Mouse (Mus musculus) adrenal gland, postnatal 4 days (tissue): ENCODE results near the gene P3h3. TPM values are rescaled to one million over a fixed set of nuclear protein-coding genes. Genes with fewer than 3 reads are reported as not detected.

Source experiments
- DNase-seq, 2 experiments: peaks; one replicate each; pipeline ENCODE4 v3.0.0; 2021 to 2022; ENCODE audit warnings: low spot score in 2 of 2, mixed read lengths in 2 of 2
- total RNA-seq, 2 experiments: library from RNA; stranded (reverse); gene quantifications; 2 replicates each; pipeline ENCODE4 v1.2.3; 2021

Gene P3h3
- total RNA-seq, 2 experiments from 2014 or later = 47.3 to 52.2 TPM

DNA sequence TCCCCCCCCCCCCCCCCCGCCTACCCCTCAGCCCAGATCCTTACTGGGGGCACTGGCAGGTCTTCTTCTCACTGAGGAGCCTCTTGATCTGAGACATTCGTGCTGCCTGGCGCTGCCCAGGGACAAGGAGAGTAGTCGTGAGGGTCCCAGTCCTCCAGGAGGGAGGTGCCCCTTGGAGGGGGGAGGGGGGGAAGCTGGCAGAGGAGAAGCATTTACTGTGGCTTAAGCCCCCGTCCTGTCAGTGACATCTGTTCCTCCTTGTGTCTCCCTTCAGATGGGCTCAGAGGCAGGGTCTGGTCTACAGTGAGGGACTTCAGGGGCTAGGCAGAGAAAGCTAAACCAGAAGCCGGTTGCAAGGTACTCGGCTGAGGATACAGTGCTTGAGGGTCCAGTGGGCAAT, 9.0 kb upstream of the P3h3 start:
- no peak for DNase-seq

DNA sequence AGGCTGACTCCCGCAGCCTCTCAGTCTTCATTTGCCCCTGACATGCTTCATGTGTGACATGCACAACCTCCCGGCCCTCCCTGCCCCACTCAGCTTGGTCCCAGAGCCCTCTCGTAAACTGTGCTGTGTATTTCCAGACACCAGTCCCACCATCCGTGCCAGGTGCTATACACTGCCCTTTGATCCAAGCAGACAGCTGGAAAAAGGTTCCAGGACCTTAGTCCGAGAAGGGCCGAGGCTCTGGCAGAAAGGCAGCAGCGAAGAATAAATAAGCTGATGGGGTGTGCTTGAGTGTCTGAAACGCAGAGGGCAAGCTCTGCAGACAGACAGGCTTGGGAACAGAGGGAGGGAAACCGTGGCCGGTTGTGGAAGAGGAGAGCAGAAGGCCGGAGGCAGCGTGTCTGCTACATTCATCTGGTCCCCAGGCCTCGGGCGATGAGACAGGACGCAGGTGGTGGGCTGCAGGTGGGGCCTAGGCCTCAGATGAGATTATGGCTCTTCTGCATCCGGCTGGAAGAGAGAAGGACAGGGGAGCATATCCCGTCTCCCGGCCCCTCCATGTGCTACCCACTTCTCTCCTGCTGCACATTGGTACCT, 8.3 kb upstream of the P3h3 start:
- no peak for DNase-seq

DNA sequence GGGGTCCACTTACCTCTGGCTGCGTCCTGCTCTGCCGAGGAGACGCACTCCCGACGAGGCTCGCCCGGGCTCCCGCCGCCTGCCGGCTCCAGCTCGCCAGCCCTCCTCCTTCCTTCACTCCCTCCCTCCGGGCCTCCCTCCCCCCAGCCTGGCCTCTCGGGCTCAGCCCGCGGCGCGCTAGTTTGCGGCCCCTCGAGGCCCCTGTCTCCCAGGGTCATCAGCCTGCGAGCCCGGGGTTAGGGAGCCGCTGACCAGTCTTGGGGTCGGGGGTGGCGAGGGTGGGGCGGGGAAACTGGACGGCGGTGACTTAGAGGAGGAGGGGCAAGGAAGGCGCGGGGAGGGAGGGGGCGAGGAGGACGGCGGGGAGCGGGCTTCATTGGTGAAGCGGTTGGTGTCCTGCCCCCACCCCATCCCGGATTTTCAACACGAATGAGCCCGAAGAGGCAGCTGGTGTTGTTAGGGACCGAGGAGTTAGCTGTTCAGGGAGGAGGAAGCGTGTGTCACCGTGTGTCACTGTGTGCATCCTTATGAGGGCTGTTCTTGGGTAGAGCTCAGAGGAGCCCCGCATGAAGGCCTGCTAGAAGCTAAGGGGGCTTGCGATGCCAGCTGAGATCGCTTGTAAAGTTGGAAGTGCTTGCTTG, 6.2 kb upstream of the P3h3 start, which contains the start of gene Gpr162:
Gene Gpr162, minus strand, starts transcription at position 326 of the 641 bp plus-strand sequence.
- DNase-seq = peak in 1 of 2 experiments; percentile 45

DNA sequence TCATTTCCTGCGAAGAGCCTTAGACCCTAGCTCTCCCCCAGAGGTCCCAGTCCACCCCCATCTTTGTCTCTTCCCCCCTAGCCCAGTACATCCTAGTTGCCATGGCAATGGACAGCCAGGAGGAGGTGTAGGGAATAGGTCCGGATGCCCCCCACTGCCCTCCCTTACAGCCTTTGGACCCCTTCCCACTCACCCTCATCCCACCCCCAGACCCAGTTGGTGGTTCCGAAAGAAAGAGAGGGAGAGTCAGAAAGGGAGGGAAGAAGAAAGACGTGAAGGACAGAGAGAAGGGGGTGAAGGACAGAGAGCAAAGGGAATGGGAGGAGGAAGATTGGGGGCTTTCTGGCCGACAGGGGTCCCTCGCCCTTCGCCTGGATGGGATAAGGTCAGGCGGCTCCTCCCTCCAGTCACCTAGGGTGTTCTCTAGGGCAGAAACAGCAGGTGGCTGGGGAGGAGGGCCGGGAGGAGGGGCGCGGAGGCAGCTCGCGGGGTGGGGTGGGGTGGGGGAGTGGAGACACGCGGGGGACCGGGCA, 5.6 kb upstream of the P3h3 start:
- no peak for DNase-seq

- no peak for DNase-seq
These were observed 5.0 kb upstream of the P3h3 start for GRCm38 (mm10) chr6:124862406-124863124.

GRCm38 (mm10) chr6:124861802-124862201, 4.2 kb upstream of the P3h3 start:
- DNase-seq = no peak

GRCm38 (mm10) chr6:124861266-124861665, 3.7 kb upstream of the P3h3 start:
- no peak for DNase-seq

GRCm38 (mm10) chr6:124860511-124860910, 3.0 kb upstream of the P3h3 start:
- DNase-seq = no peak

GRCm38 (mm10) chr6:124859725-124860124, 2.2 kb upstream of the P3h3 start:
- DNase-seq = peak; percentile 81 to 87

- no peak for DNase-seq
These were observed 1.2 kb upstream of the P3h3 start for GRCm38 (mm10) chr6:124858561-124859318.

DNA sequence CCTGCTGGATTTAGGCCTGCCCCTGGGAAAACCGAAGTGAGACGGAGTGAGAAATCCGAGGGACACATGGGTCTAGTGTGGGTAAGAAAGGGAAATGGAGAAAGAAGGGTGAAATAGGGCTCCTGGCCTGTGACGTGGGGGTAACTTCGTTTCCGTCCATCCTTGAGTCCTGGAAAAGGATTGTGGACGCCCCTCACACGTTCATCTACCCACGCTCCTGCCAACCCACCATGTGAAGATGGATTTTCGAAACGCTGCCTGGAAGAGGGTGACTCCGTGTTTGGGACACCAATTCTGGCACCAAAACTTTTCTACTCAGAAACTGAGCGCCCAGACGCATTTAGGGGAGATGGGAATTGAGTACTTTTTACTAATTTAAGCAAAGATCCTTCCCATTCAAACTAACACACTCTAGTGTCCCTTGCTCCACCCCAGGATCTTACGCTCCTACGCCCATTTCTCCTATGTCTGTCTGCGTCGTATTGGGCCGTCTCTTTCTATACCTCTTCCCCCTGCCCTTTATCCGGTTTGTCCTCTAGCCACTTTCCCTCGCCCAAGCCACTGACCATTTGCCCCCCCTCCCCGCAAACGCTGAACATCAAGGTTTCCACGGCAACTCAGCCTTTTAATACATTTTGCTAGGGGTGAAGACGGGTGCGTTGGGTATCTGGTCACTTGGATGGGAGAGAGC, 433 bp upstream of the P3h3 start:
- no peak for DNase-seq

DNA sequence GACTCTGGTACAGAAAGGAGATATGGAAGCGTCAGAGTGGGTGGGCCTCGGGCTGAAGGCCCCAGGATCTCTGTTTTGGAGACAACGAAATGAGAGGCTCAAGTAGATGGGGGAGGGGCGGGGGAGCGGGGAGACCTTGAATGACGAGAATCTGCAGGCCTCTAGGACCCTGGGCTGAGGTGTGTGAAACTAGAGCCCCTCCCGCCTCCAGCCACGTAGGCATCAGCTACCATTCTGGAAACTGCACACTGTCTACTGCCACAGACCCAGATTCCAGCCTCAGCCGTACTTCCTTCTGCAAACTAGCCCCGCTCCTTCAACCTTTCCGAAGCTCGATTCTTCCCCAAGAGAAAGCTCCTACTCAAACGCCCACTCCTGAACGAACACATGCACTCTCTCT, 1.2 kb downstream of the P3h3 start:
- no peak for DNase-seq

- no peak for DNase-seq
These were observed 2.9 kb downstream of the P3h3 start for GRCm38 (mm10) chr6:124854647-124855046.

DNA sequence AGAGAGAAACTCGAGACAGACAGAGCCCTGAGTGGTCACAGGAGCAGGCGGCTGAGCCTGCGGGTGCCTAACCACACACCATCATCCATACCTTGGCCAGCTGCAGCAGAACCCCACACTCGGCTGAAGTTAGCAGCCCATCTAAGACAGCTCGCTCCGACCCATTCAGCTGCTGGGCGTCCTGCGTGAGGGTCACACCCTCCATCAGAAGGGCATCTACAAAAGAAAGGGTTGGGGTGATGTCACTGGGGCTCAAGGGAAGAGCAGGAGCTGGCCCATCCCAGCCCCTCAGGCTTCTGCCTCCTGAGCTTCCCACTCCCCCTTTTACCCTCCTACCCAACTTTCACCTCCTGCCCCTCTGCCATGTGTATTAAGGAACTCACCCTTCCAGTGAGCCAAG, 7.0 kb downstream of the P3h3 start:
- DNase-seq = no peak

- DNase-seq = peak; percentile 76 to 85
These were observed 10.2 kb downstream of the P3h3 start for GRCm38 (mm10) chr6:124847305-124847704.

DNA sequence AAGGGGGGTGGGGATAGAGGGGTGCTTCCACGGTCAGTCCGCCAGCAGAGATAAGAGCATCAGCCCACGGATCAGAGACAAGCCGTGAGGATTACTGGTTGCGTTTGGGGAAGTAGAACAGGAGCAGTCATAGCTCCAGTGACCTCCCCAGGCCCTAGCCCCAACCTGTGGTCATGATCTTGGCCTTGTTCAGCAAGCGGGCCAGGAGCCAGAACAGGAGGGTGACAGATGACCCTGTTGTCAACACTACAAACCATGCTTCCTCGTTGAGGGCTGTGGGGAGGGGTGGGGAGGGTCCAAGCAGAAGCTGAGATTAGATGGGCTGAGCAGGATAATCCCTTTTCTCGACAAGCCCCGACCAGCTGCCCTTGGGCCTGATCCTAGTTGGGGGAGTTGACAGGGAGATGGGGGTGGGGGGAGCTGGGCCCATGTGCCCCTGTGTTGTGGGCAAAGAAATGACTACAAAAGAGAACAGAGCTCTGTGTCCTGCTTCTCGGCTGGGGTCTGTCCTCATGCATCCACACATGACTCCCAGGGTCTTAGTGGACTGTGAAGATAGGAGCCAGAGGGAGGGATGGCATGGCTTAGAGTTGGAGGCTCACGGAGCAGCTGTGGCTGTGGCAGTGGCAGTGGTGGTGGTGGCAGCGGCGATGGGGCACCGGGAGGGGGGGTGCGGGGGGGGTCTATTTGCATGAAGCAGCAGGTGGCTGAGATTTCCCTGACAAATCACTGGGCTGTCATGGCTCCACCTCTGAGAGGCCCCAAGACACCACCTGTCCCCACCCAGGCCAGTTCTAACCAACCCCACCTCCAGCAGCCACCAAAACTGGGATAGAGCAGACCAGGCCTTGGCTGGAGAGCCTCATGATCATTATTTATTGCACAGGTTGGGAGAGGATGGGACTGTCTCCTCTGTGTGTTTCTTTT, 17.0 kb downstream of the P3h3 start, which contains the start of gene Gnb3:
Gene Gnb3, minus strand, starts transcription at position 35 of the 927 bp plus-strand sequence.
- no peak for DNase-seq

DNA sequence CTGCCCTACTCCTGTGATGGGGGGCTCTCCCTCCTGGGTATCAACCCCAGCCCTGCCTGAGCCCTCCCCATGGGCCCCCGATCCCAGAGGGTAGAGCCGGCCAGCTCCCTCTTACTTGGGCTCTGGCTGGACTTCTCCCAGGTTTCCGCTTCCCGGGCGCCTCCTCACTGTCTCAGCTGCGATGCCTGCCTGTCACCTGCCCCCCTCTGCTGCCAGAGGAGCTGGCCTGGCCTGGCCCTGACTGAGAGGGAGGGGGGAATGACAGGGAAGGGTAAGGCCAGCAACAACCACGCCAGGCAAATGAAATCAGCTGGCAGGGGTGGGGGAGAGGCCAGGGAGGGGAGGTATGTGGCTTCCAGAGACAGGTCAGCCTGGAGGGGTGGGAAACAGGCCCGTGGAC, 17.7 kb downstream of the P3h3 start:
- no peak for DNase-seq

GRCm38 (mm10) chr6:124836411-124836810, 21.1 kb downstream of the P3h3 start:
- DNase-seq = no peak

- DNase-seq = no peak
These were observed 22.0 kb downstream of the P3h3 start for GRCm38 (mm10) chr6:124835531-124835930.
